Mouse (Mus musculus) stomach, embryonic 14.5 days (tissue): ENCODE results near the gene Kcnq1. TPM values are rescaled to one million over a fixed set of nuclear protein-coding genes. Genes with fewer than 3 reads are reported as not detected.

Experiments used
- ATAC-seq: fragments of 200-750 bp; cut with Nextera tagmentation; 2 replicates; pipeline ENCODE4 v1.8.0; 2017; ENCODE audit warnings: low read depth, moderate TSS enrichment; ENCODE audit not compliant: insufficient number of reproducible peaks, insufficient read depth, low FRiP score
- H3K27ac ChIP-seq: fragments of 300-500 bp; sonication (generic); 2 replicates; pipeline ENCODE4 v1.5.1; 2014; ENCODE audit warnings: mild to moderate bottlenecking, low read length, moderate library complexity, mixed read lengths
- H3K27me3 ChIP-seq: fragments of 300-500 bp; sonication (generic); 2 replicates; pipeline ENCODE4 v1.6.1; 2014; ENCODE audit warnings: low read length, control low read depth, mixed read lengths; ENCODE audit not compliant: control insufficient read depth, insufficient read depth
- H3K36me3 ChIP-seq: fragments of 300-500 bp; sonication (generic); 2 replicates; pipeline ENCODE4 v1.6.1; 2014; ENCODE audit warnings: mild to moderate bottlenecking, control low read depth, low read length, moderate library complexity, mixed read lengths; ENCODE audit not compliant: control insufficient read depth, insufficient read depth
- H3K4me1 ChIP-seq: fragments of 300-500 bp; sonication (generic); 2 replicates; pipeline ENCODE4 v1.6.1; 2014; ENCODE audit warnings: low read length, control low read depth, mixed read lengths; ENCODE audit not compliant: control insufficient read depth, insufficient read depth
- H3K4me2 ChIP-seq: fragments of 300-500 bp; sonication (generic); replicated peaks from 2 replicates; pipeline ENCODE4 v1.6.1; 2014; ENCODE audit warnings: low read depth, low read length, control low read depth
- H3K4me3 ChIP-seq: fragments of 300-500 bp; sonication (generic); 2 replicates; pipeline ENCODE4 v1.5.1; 2014; ENCODE audit warnings: low read depth, low read length, control low read depth
- H3K9ac ChIP-seq: fragments of 300-500 bp; sonication (generic); replicated peaks from 2 replicates; pipeline ENCODE4 v1.6.1; 2014; ENCODE audit warnings: low read depth, mild to moderate bottlenecking, control low read depth, low read length, moderate library complexity, mixed read lengths
- H3K9me3 ChIP-seq: fragments of 300-500 bp; sonication (generic); 2 replicates; pipeline ENCODE4 v1.6.1; 2016; ENCODE audit warnings: low read depth, low read length, control low read depth; ENCODE audit not compliant: control insufficient read depth
- WGBS: fragments of 180-500 bp; shearing (Covaris S2); extraction: QIAGEN DNeasy Blood & Tissue Kit; methylation state at CpG from one replicate; pipeline ENCODE4 v1.1.7; 2014; 5-methylcytosine and 5-hydroxymethylcytosine counted together
- polyA plus RNA-seq: library from polyadenylated mRNA; unstranded; fragments of >200 nt; fragmentation: Nextera tagmentation; extraction: Ambion mirVana; gene quantifications from 2 replicates; pipeline ENCODE4 v1.2.1, GENCODE M21; 2014

Kcnq1 gene
- polyA plus RNA-seq, 1 experiment from 2014 or later: 4.2 TPM

- Histone ChIP-seq H3K9me3 (no peaks in the 10 kb centered on the region), H3K4me3 (no peak overlapping the region), H3K27me3 (no peaks in the 10 kb centered on the region), H3K4me2 (no peak overlapping the region), H3K4me1 (peaks cover 14% of the 10 kb centered on the region), H3K9ac (no peak overlapping the region), H3K27ac (peak overlapping the region; percentile 61), H3K36me3 (no peaks in the 10 kb centered on the region)
- 32% methylated on average over 9 of the region's 9 CpGs for WGBS
- peak; percentile 75; the same call in 1 of the 2 replicates for ATAC-seq
These were observed 289.0 kb downstream of the Kcnq1 start for GRCm38 (mm10) chr7:143395113-143395563.

GRCm38 (mm10) chr7:143399756-143400155 is 293.6 kb downstream of the Kcnq1 start:
- Histone ChIP-seq H3K4me1 (peaks cover 9% of the 10 kb centered on the region; the same call in 1 of the 2 replicates), H3K27me3 (no peaks in the 10 kb centered on the region), H3K4me3 (no peak overlapping the region), H3K4me2 (no peak overlapping the region), H3K9me3 (no peaks in the 10 kb centered on the region), H3K36me3 (no peaks in the 10 kb centered on the region), H3K27ac (no peak overlapping the region), H3K9ac (no peak overlapping the region)
- ATAC-seq: no peak
- WGBS: 79% methylated on average over 10 of the region's 10 CpGs

- H3K9ac ChIP-seq: no peak overlapping the region
- H3K4me3 ChIP-seq: no peak overlapping the region
- peaks cover 1% of the 10 kb centered on the region; the same call in 1 of the 2 replicates for H3K4me1 ChIP-seq
- H3K36me3 ChIP-seq: no peaks in the 10 kb centered on the region
- no peaks in the 10 kb centered on the region for H3K9me3 ChIP-seq
- no peaks in the 10 kb centered on the region for H3K27me3 ChIP-seq
- H3K27ac ChIP-seq: peak overlapping the region; percentile 2; the same call in 1 of the 2 replicates
- 41% methylated on average over 6 of the region's 6 CpGs for WGBS
- ATAC-seq: peak; percentile 76; the same call in 1 of the 2 replicates
- no peak overlapping the region for H3K4me2 ChIP-seq
These were observed 294.4 kb downstream of the Kcnq1 start for GRCm38 (mm10) chr7:143400599-143400998.

DNA sequence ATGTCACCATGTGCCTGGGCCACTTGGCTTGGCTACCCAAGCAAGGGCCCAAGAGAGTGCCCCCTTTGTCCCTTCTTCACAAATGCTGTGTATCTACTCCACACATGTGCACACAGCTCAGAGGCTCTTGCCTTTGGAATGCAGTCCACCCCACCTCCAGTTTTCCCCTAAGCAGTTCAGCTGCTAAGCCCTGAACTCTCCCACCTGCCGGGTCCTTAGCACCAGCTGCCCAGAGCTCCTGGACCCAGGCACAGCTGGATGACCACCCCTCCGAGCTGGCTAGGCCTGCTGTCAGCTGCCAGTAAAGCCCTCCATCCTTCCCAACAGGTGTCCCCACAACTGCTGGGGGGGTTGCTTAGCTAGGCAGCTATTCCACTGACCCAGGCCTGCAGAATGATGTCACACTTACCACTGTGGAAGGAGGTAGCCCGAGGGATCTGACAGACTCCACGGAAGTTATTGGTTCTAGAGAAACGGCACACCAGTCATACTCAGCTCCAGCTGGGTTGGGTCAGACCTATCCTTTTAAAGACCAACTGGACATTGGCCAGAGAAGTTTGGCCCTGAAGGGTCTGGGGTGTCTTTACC is 295.4 kb downstream of the Kcnq1 start:
- H3K9me3 ChIP-seq: no peaks in the 10 kb centered on the region
- ATAC-seq: no peak
- H3K27ac ChIP-seq: no peak overlapping the region
- WGBS: 40% methylated on average over 5 of the region's 5 CpGs
- H3K4me1 ChIP-seq: no peaks in the 10 kb centered on the region
- no peak overlapping the region for H3K9ac ChIP-seq
- H3K4me2 ChIP-seq: no peak overlapping the region
- H3K27me3 ChIP-seq: no peaks in the 10 kb centered on the region
- no peaks in the 10 kb centered on the region for H3K36me3 ChIP-seq
- H3K4me3 ChIP-seq: no peak overlapping the region

- Histone ChIP-seq H3K27me3 (no peaks in the 10 kb centered on the region), H3K4me2 (no peak overlapping the region), H3K4me3 (no peak overlapping the region), H3K9me3 (no peaks in the 10 kb centered on the region), H3K9ac (no peak overlapping the region), H3K36me3 (no peaks in the 10 kb centered on the region), H3K4me1 (peaks cover 16% of the 10 kb centered on the region), H3K27ac (no peak overlapping the region)
- WGBS: 81% methylated on average over 6 of the region's 6 CpGs
- ATAC-seq: no peak
These were observed 298.1 kb downstream of the Kcnq1 start for GRCm38 (mm10) chr7:143404296-143404695.

DNA sequence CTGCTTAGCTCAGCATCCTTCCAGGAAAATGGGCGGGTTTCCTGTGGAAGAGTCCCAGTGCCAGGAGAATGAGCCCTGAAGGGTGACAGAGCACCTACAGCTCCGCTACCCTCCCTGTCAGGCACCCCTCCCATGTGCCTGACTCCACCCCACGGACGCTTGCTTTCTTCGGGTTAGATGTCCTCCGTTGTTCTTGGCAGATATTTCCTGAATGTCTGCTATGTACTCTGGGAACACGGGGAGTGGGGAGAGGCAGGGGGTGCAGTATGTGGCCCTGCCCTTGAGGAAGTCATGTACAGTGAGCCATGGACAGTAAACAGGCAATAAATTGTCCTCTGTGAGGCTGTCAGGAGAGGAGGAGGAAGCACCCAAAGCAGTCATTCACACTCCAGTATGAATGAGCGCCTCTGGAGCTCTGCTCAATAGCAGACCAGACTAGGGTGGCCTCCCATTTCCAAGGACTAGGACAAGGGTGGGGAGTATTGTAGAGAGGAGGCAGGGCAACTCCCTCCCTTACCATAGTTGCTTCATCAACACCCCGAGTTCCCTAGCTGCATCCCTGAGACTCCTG is 301.9 kb downstream of the Kcnq1 start:
- peak; percentile 38; the same call in 1 of the 2 replicates for ATAC-seq
- Histone ChIP-seq H3K4me1 (peaks cover 16% of the 10 kb centered on the region), H3K4me3 (no peak overlapping the region), H3K9ac (no peak overlapping the region), H3K27ac (peak overlapping the region; percentile 70; the same call in 1 of the 2 replicates), H3K36me3 (no peaks in the 10 kb centered on the region), H3K9me3 (no peaks in the 10 kb centered on the region), H3K4me2 (no peak overlapping the region), H3K27me3 (no peaks in the 10 kb centered on the region)
- WGBS: 46% methylated on average over 9 of the region's 9 CpGs

GRCm38 (mm10) chr7:143408615-143409021 is 302.5 kb downstream of the Kcnq1 start:
- Histone ChIP-seq H3K9ac (no peak overlapping the region), H3K36me3 (no peaks in the 10 kb centered on the region), H3K9me3 (no peaks in the 10 kb centered on the region), H3K4me2 (no peak overlapping the region), H3K27me3 (no peaks in the 10 kb centered on the region), H3K4me1 (peaks cover 16% of the 10 kb centered on the region), H3K4me3 (no peak overlapping the region), H3K27ac (peak overlapping the region; percentile 70; the same call in 1 of the 2 replicates)
- 30% methylated on average over 13 of the region's 13 CpGs for WGBS
- peak; percentile 46; the same call in 1 of the 2 replicates for ATAC-seq

DNA sequence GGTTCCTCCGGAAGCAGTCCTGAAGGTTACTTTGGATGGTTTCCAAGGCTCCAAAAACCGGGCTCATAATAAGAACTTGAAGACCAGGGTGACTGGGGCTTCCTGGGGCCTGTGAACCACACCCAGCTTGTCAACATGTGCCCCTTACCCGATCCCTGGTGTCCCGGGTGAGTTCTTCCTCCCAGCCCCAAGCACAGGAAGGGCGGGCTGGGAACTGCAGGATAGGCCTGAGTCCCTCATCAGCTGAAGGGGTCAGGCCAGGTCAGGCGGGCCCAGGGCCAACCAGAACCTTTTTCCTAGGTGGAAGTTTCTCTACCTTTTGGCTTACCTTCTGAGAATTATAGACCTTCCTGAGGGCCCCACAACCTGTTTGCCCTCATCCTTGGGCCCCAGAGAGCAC is 306.4 kb downstream of the Kcnq1 start:
- no peaks in the 10 kb centered on the region for H3K27me3 ChIP-seq
- no peak for ATAC-seq
- H3K4me2 ChIP-seq: no peak overlapping the region
- H3K4me3 ChIP-seq: no peak overlapping the region
- no peak overlapping the region for H3K27ac ChIP-seq
- no peaks in the 10 kb centered on the region for H3K36me3 ChIP-seq
- no peak overlapping the region for H3K9ac ChIP-seq
- no peaks in the 10 kb centered on the region for H3K9me3 ChIP-seq
- peaks cover 24% of the 10 kb centered on the region for H3K4me1 ChIP-seq
- WGBS: 70% methylated on average over 6 of the region's 6 CpGs
